Mouse (Mus musculus) adrenal gland, postnatal 25 days (tissue): ENCODE measurements at regions not wholly inside any gene's neighbourhood (a gene's known extent, or its start where the extent isn't known, plus 50 kb on each side); places are given as distances from the start of the nearest gene placed in this dataset.

ENCODE experiments used
- DNase-seq: peaks from one replicate; pipeline ENCODE4 v3.0.0; 2021; ENCODE audit warnings: mixed read lengths

DNA sequence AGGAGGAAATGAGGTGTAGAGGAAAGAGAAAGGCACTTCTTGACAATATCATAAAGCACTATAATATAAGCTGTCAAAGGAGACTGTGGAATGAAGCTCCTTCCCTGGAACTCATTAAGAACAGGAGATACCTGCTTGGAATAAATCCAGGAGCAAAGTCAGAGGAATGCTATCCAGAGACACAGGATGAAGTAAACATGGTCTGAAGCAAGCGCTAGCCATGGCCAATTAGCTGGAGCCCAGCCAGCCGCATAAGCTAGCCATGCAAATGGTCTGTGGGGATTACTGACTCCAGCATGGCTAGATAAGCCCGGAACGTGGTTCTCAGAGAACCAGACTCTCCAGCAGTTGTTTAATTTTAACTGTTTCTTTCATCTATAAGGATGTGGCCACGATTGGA lies 54.9 kb upstream of the Gpc3 start:
- no peak for DNase-seq

DNA sequence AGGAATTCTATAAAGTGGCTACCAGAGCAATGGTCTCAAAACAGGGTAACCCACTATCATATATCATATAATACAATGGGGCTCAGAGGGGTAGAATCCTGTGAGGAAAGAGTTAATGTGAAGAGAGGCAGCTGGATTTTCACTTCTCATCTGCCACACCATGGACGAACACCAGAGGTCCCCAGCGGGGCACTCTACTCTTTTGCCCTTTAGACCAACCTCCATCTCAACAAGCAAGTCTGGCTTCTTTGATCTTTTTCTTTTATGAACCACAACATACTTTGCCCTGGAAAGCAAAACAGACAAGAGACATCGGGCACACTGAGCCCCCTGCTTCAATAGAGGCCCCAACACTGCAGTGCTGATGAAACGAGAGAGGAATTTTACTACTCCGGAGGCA lies 65.3 kb upstream of the Gpc3 start:
- peak; percentile 15 for DNase-seq

DNA sequence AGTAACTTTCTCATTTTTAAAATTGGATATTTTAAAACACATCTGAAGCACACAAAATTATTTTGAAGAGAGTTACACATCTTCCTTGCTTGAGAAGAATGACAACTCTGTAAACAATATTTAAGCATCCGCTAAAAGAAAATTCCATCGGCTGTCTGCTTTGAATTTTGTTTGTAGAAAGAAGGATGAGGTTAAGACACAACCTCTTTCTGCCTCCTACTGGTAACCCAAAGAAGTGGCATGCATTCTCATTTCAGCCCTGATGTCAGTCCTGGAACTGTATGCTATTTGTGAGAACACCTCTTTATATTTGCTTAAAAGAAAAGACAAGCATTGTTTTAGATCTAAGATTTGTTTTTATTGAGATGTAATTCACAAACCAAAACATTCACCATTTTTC lies 80.6 kb upstream of the Gpc3 start:
- DNase-seq = no peak

DNA sequence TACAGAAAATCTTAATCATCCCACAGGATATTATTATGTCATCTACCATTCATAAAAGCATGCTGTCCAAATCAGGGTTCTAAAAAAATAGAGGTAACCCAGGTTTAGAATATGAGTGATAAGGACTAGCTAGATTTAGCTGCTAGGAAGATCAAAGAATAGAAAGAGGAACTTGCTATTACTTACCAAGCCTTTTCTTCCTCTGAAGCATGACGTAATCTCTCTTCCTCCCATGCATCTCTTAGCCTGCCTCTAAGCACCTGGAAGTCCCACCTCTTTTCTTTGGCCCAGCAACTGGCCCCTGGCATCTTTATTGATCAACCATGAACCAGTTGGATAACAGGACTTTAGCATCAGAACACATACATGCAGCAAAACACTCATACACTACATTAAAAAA lies 85.9 kb upstream of the Gpc3 start:
- DNase-seq = no peak

DNA sequence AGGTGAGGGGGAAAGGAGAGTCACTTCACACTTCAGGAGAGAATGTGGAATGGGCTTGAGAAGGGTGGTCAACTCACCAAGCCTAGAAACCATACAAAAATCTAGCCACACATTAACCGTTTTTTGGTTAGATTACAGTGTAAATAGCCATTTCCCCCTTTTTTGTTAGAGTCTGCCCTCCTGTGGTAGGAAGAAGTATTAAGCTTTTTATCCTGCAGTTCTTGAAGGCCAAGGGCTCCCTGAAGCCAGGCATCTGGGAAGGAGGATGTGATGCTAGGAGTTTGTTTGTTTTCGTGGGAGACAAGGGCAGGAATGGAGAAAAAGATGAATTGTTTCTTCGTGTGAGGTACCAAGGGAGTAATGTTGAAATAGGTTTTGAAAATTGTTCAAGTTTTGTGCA lies 73.5 kb upstream of the Ccdc160 start:
- DNase-seq = no peak

DNA sequence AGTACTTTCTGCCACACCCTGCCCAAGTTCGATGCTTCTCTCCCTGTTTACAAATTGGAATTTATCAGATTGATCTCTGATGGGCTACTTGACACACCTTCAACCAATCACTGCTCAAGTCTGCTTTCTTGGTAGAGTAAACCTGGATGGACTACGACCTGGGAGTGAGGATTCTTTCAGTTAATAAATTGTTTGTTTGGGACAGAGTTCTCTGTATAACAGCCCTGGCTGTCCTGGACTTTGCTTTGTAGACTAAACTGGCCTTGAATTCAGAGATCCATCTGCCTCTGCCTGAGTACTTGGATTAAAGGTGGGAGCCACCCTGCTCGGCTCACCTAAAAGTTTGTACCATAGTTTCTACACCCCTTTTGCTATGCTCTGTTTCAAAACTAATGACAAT lies 52.9 kb upstream of the Ccdc160 start:
- no peak for DNase-seq
